Mouse (Mus musculus) CH12.LX (cell line): ENCODE data around the gene Dab1. TPM values are rescaled to one million over a fixed set of nuclear protein-coding genes. Genes with fewer than 3 reads are reported as not detected.

Experiments
- DNase-seq: peaks from one replicate; pipeline ENCODE4 v3.0.0-alpha.2; 2013; ENCODE audit errors: extremely low read depth
- H3K27ac ChIP-seq: 2 replicates; pipeline ENCODE4 v1.5.1; 2012; ENCODE audit warnings: low read depth, mild to moderate bottlenecking, control low read depth, moderate library complexity; ENCODE audit not compliant: insufficient read depth
- H3K27me3 ChIP-seq: replicated peaks from 2 replicates; pipeline ENCODE3; 2012; ENCODE audit warnings: inconsistent platforms
- H3K36me3 ChIP-seq, 2 experiments: replicated peaks in 1 of 2; 2 replicates each; pipeline versions ENCODE3 to v1.6.1; 2012; ENCODE audit warnings: inconsistent platforms in 1 of 2, low read length in 1 of 2, mild to moderate bottlenecking in 1 of 2, mixed read lengths in 1 of 2, moderate library complexity in 1 of 2; ENCODE audit not compliant: control insufficient read depth in 1 of 2, insufficient read depth in 1 of 2
- H3K4me1 ChIP-seq, 2 experiments: 2 replicates each; pipeline ENCODE4 v1.6.1; 2012; ENCODE audit warnings: inconsistent platforms in 1 of 2, moderate library complexity in 1 of 2; ENCODE audit not compliant: insufficient read depth in 2 of 2, control insufficient read depth in 1 of 2
- H3K4me2 ChIP-seq: 2 replicates; pipeline ENCODE4 v1.6.1; 2012; ENCODE audit warnings: low read depth, mild to moderate bottlenecking, control low read depth; ENCODE audit not compliant: poor library complexity, insufficient read depth, severe bottlenecking
- H3K4me3 ChIP-seq, 3 experiments: fragments of 150-350 bp in 1 of 3; sonication (generic) in 1 of 3; replicated peaks in 1 of 3; 2 replicates each; pipeline versions ENCODE3 to v1.5.1; 2011 to 2012; ENCODE audit warnings: low read depth in 2 of 3, low read length in 2 of 3, mild to moderate bottlenecking in 2 of 3, moderate library complexity in 2 of 3, control low read depth in 1 of 3, improper control_type of control experiment in 1 of 3, inconsistent platforms in 1 of 3, mixed read lengths in 1 of 3; ENCODE audit not compliant: poor library complexity in 1 of 3
- H3K79me2 ChIP-seq: replicated peaks from 2 replicates; pipeline ENCODE4 v1.6.1; 2012; ENCODE audit warnings: mild to moderate bottlenecking, moderate library complexity; ENCODE audit not compliant: control insufficient read depth, poor library complexity, insufficient read depth, severe bottlenecking; ENCODE audit errors: extremely low read depth
- H3K9ac ChIP-seq: 2 replicates; pipeline ENCODE4 v1.6.1; 2012; ENCODE audit warnings: low read depth, mild to moderate bottlenecking, control low read depth, moderate library complexity; ENCODE audit not compliant: insufficient read depth
- H3K9me3 ChIP-seq: replicated peaks from 2 replicates; pipeline ENCODE3; 2012; ENCODE audit warnings: low read length, inconsistent platforms, mixed read lengths
- BHLHE40 ChIP-seq: IDR thresholded peaks from 2 replicates; pipeline ENCODE4 v1.6.1; 2011; ENCODE audit warnings: mild to moderate bottlenecking, low read depth, low read length, improper control_type of control experiment
- CHD1 ChIP-seq: IDR thresholded peaks from 2 replicates; pipeline ENCODE4 v1.6.1; 2012; ENCODE audit warnings: low read depth, low read length, improper control_type of control experiment, inconsistent platforms
- CHD2 ChIP-seq: IDR thresholded peaks from 2 replicates; pipeline ENCODE4 v1.6.1; 2011; ENCODE audit warnings: low read length, improper control_type of control experiment
- CTCF ChIP-seq, 2 experiments: IDR thresholded peaks in 1 of 2; conservative IDR thresholded peaks in 1 of 2; 2 replicates each; pipeline ENCODE4 v1.5.1; 2011 to 2012; ENCODE audit warnings: low read depth in 2 of 2, low read length in 2 of 2, improper control_type of control experiment in 1 of 2, inconsistent platforms in 1 of 2, mild to moderate bottlenecking in 1 of 2, moderate library complexity in 1 of 2
- EP300 ChIP-seq: IDR thresholded peaks from 2 replicates; pipeline ENCODE4 v1.6.1; 2011; ENCODE audit warnings: low read length, improper control_type of control experiment
- ETS1 ChIP-seq: conservative IDR thresholded peaks from 2 replicates; pipeline ENCODE4 v1.6.1; 2012; ENCODE audit warnings: low read depth, mild to moderate bottlenecking, inconsistent platforms, low read length, improper control_type of control experiment, moderate library complexity
- HCFC1 ChIP-seq: IDR thresholded peaks from 2 replicates; pipeline ENCODE4 v1.6.1; 2012; ENCODE audit warnings: low read depth, mild to moderate bottlenecking, inconsistent platforms, low read length, improper control_type of control experiment
- JUND ChIP-seq: conservative IDR thresholded peaks from 2 replicates; pipeline ENCODE4 v1.6.1; 2011; ENCODE audit warnings: low read depth, low read length, improper control_type of control experiment
- MXI1 ChIP-seq: IDR thresholded peaks from 2 replicates; pipeline ENCODE4 v1.6.1; 2011; ENCODE audit warnings: mild to moderate bottlenecking, low read depth, low read length, improper control_type of control experiment
- NELFE ChIP-seq: IDR thresholded peaks from 2 replicates; pipeline ENCODE4 v1.6.1; 2011; ENCODE audit warnings: low read depth, low read length, improper control_type of control experiment
- NRF1 ChIP-seq: IDR thresholded peaks from 2 replicates; pipeline ENCODE4 v1.6.1; 2014; ENCODE audit warnings: low read depth, mild to moderate bottlenecking, inconsistent platforms, low read length, improper control_type of control experiment, moderate library complexity
- PAX5 ChIP-seq: IDR thresholded peaks from 2 replicates; pipeline ENCODE4 v1.6.1; 2012; ENCODE audit warnings: low read length, inconsistent platforms, mixed read lengths
- POLR2A ChIP-seq: IDR thresholded peaks from 2 replicates; pipeline ENCODE4 v1.6.1; 2011; ENCODE audit warnings: low read depth, mild to moderate bottlenecking, improper control_type of control experiment, low read length
- RAD21 ChIP-seq: IDR thresholded peaks from 2 replicates; pipeline ENCODE4 v1.6.1; 2011; ENCODE audit warnings: low read depth, mild to moderate bottlenecking, low read length, improper control_type of control experiment, moderate library complexity
- TBP ChIP-seq: conservative IDR thresholded peaks from 2 replicates; pipeline ENCODE4 v1.6.1; 2011; ENCODE audit warnings: low read depth, low read length, improper control_type of control experiment
- TCF12 ChIP-seq: IDR thresholded peaks from 2 replicates; pipeline ENCODE4 v1.6.1; 2014; ENCODE audit warnings: low read depth, mild to moderate bottlenecking, inconsistent platforms, low read length, improper control_type of control experiment
- USF1 ChIP-seq: IDR thresholded peaks from 2 replicates; pipeline ENCODE4 v1.6.1; 2014; ENCODE audit warnings: low read depth, mild to moderate bottlenecking, inconsistent platforms, low read length, improper control_type of control experiment
- USF2 ChIP-seq: conservative IDR thresholded peaks from 2 replicates; pipeline ENCODE4 v1.6.1; 2011; ENCODE audit warnings: low read depth, low read length, improper control_type of control experiment
- ZMIZ1 ChIP-seq: IDR thresholded peaks from 2 replicates; pipeline ENCODE4 v1.6.1; 2012; ENCODE audit warnings: low read depth, mild to moderate bottlenecking, inconsistent platforms, low read length, improper control_type of control experiment
- ZNF384 ChIP-seq: IDR thresholded peaks from 2 replicates; pipeline ENCODE4 v1.6.1; 2012; ENCODE audit warnings: low read depth, low read length, improper control_type of control experiment, inconsistent platforms
- dilution Hi-C: fragments of 300-500 bp; cut with MboI; formaldehyde crosslinking; loops from 2 replicates; pipeline ENCODE4 v1.14.3; 2020; ENCODE audit warnings: low sequenced_read_pairs; ENCODE audit not compliant: extremely low pct_unique_long_range_greater_than_20kb, extremely low pct_ligation_motif_present
- in situ Hi-C: fragments of 300-500 bp; cut with MboI; formaldehyde crosslinking; loops from 3 replicates; pipeline ENCODE4 v1.14.3; 2019; ENCODE audit warnings: low sequenced_read_pairs, low pct_ligation_motif_present, low pct_unique_long_range_greater_than_20kb, mixed read lengths
- polyA plus RNA-seq: library from polyadenylated mRNA; unstranded; fragments of >175 nt; gene quantifications from 2 replicates; pipeline ENCODE4 v1.2.1, GENCODE M21; 2012; ENCODE audit warnings: low read depth; ENCODE audit not compliant: insufficient read length
- total RNA-seq, 2 experiments: library from RNA; depleted of rRNA; stranded (reverse); fragments of 300-350 nt in 1 of 2; fragments of >200 nt in 1 of 2; gene quantifications; 2 replicates each; pipeline ENCODE4 v1.2.3; 2012 to 2014

The Dab1 gene
- total and polyA plus RNA-seq, 3 experiments, result not detected

DNA sequence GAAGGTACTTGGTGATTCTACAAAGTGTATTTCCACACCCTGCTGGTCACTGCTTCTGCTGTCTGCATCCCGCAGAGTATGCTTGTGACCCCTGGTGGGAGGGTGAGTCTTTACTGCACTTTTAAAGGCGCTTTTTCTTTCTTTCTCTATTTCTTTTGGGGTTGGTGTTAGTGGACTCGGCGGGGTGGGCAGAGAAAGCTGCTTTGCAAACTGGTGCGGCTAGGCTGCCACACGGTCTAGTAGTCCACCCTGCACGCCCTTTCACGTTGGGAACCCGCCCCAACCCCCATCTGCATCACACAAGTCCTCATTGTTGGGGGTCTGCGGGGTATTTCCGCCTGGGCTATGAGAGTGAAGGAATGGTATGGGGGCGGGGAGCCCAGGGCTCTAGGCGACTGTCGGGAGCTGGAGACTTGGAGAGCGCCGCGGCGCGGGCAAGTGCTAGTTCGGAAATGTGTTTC lies 749.4 kb downstream of the Dab1 start:
- H3K27ac ChIP-seq, result no peak overlapping the region
- no peak overlapping the region for H3K9ac ChIP-seq
- no peak for DNase-seq
- H3K9me3 ChIP-seq, result peaks cover 83% of the 10 kb centered on the region
- in situ Hi-C loops (no loop called here), dilution Hi-C loops (no loop called here)
- H3K4me1 ChIP-seq, result no peaks in the 10 kb centered on the region
- no peak for TF ChIP-seq ETS1
- TF ChIP-seq CHD1, result no peak
- TF ChIP-seq JUND, result no peak
- TF ChIP-seq TBP, result no peak
- no peak for TF ChIP-seq BHLHE40
- TF ChIP-seq HCFC1, result no peak
- no peak for TF ChIP-seq USF1
- no peak for TF ChIP-seq MXI1
- TF ChIP-seq NELFE, result no peak
- TF ChIP-seq NRF1, result no peak
- TF ChIP-seq ZMIZ1, result no peak
- no peak for TF ChIP-seq EP300
- TF ChIP-seq POLR2A, result no peak
- no peak for TF ChIP-seq TCF12
- no peak for TF ChIP-seq CTCF (conservative IDR thresholded peaks at IDR 0.05 in 1 of 2, IDR thresholded peaks at IDR 0.05 in 1 of 2; ENCODE audit: low read depth in 2 of 2, low read length in 2 of 2)
- H3K4me2 ChIP-seq, result no peak overlapping the region
- no peaks in the 10 kb centered on the region for H3K79me2 ChIP-seq
- no peaks in the 10 kb centered on the region for H3K27me3 ChIP-seq
- no peaks in the 10 kb centered on the region for H3K36me3 ChIP-seq
- no peak overlapping the region for H3K4me3 ChIP-seq

DNA sequence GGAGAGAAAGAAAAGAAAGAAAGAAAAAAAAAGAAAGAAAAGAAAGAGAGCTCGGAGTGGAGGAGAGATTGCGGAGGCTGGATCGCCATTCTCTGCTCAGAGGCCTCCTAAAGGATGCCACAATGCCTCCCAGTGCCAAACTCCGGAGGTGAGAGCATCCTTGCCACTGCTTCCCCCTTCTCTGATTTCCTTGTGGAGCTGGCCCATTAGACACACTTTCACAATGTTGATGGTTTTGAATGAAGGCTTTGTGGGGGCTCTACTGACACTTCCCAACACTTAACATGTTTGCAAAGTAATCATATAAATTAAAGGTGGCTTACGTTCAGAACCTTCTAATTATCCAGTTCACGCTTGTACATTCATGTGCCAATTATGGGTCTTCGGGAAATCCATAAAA lies 749.9 kb downstream of the Dab1 start:
- Histone ChIP-seq H3K9me3 (peaks cover 86% of the 10 kb centered on the region), H3K79me2 (no peaks in the 10 kb centered on the region), H3K4me3 (no peak overlapping the region), H3K27ac (no peak overlapping the region), H3K27me3 (no peaks in the 10 kb centered on the region), H3K36me3 (no peaks in the 10 kb centered on the region), H3K9ac (no peak overlapping the region), H3K4me1 (no peaks in the 10 kb centered on the region), H3K4me2 (no peak overlapping the region)
- no peak for DNase-seq
- dilution Hi-C loops (no loop called here), in situ Hi-C loops (no loop called here)
- TF ChIP-seq USF2 (no peak), NELFE (no peak), CTCF (conservative IDR thresholded peaks at IDR 0.05 in 1 of 2, IDR thresholded peaks at IDR 0.05 in 1 of 2; ENCODE audit: low read depth in 2 of 2, low read length in 2 of 2) (no peak), ZNF384 (no peak), PAX5 (no peak), USF1 (no peak), RAD21 (no peak), EP300 (no peak), CHD1 (no peak), CHD2 (no peak), NRF1 (no peak), BHLHE40 (no peak)
